Mouse (Mus musculus) B cell, adult 2 months (primary cell): ENCODE results near the gene Rxra.

Source experiments
- DNase-seq, 2 experiments: peaks; one replicate each; pipeline ENCODE4 v3.0.0; 2022

Gene Rxra

DNA sequence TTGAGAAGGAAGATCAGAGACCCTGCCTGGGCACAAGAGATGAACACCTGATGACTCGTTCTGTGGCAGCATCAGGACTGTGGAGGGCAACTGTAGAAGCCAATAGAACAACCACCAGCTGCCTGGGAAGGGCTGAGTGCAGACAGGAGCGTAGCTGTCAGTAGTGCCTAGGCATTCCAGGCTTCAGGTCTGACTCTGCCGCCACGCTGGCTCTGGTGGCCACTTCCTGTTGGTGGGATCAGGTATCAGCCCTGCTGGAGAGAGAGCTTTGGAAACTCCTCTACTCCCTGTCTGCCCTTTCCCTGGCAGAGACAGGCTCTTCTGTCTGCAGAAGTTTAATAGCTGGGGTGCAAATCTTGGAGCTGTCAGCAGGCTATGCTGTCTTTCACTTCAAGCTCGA, 93.5 kb downstream of the Rxra start:
- DNase-seq: no peak

DNA sequence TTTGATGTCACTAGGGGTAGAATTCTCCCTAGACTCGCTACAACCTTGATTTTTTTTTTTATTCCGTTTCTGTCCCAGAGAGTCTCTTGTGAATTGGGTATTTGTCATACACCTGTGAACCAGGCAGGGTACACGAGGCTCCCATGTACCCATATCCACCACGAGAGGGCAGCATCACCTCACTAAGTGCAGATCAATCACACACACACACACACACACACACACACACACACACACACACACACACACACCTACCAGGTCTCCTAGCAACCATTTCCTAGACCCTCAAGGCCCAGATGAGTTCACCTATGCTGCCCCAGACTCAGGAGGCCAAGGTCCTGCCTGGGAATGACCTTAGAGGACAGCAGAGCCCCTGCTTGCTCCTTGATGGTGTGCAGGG, 94.0 kb downstream of the Rxra start:
- peak; percentile 50 to 55 for DNase-seq

- DNase-seq: peak; percentile 56 to 59
Observed at GRCm38 (mm10) chr2:27771936-27772335, 95.7 kb downstream of the Rxra start.

- DNase-seq: no peak
Observed at GRCm38 (mm10) chr2:27772841-27773388, 96.7 kb downstream of the Rxra start.

DNA sequence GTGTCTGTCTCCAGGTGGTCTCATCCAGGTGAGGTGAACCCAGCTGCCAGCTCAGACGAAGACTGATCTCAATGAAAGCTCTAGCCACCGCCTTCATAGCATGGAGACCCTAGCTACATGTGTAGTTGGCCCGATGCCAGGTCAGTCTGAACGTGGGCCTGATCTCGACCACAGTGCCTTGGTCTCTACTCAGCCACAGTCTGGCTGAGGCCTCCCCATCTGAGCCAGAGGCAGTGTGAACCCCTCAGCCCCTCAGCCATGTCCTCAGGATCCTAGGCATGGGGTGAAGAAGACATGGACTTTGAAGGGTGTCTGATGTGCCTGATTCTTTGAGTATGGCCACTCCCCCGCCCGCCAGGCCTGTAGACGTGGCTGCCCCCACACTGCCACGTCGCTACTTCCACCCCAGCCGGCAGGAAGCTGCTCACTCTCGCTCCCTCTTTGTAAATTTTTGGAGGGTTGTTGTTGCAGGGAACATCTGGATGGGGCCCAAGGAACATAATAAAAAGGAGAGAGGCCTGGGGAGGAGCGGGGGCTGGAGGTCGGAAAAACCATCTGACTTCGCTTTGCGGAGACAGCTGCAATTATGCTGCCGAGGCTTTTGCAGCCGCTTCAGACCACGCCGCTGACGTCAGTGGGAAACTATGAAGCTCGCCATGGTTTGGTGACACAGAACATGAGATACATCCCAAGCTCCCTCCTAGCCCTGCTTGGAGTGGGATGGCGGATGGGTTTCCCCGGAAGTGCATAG, 97.9 kb downstream of the Rxra start:
- DNase-seq: no peak

- DNase-seq: no peak
Observed at GRCm38 (mm10) chr2:27775006-27775405, 98.8 kb downstream of the Rxra start.

DNA sequence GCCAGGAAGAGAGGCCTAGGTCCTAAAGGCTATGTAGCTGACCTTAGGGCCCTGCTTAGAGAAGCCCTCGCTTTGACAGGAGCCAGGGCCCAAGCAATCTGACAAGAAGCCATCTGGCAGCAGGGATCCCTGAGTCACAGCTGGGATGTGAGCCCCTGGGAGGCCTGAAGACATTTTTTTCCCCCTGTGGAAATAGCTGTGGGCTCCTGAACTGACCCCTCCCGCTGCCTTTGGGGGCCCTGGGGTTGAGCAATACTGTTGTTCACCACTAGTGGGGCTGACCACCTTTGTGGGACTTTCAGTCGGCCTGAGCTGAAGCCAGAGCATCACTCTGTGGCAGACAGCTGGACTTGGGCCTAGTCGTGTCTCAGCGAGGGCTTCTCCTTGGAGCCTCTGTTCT, 99.4 kb downstream of the Rxra start:
- DNase-seq: no peak

DNA sequence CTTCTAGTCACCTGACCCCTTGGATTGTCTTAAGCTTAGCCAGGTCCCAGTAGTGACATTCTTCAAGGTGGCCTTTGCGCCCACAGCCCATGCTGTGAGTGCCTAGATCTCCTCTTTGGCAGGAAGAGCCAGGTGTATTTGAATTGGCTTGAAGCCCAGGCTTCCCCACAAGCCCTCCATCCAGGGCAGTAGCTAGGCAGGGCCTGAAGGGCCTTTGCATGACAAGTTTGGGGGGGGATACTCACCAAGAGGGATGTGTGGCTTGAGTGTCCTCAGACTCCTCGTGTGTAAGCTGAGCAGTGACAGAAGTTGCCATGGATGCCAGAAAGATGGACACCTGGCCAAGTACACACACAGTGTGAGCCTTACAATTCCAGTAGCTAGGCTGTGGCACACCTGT, 101.5 kb downstream of the Rxra start:
- no peak for DNase-seq

- no peak for DNase-seq
Observed at GRCm38 (mm10) chr2:27778289-27778688, 102.0 kb downstream of the Rxra start.

GRCm38 (mm10) chr2:27779291-27779866, 103.1 kb downstream of the Rxra start:
- DNase-seq: no peak

DNA sequence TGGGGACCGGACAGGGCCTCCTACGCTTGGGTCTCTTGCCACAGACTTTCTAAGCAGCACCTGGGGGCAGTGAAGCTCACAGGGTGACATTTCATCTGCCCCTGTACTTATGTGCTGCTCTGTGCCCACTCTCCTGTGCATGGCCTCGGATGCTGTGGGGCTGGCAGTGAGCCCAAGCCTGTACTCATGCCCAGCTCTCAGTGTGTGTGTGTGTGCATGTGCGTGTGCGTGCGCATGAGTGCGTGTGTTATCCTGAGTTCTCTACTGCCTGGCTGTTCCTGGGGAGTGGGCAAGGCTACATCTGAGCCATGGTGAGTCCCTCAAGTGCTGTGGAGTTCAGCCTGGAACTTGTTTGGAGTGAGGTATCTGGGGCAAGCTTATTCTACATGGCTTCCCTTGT, 103.9 kb downstream of the Rxra start:
- no peak for DNase-seq

- no peak for DNase-seq
Observed at GRCm38 (mm10) chr2:27785363-27785762, 109.1 kb downstream of the Rxra start.

GRCm38 (mm10) chr2:27785973-27786417, 109.8 kb downstream of the Rxra start:
- DNase-seq: no peak

DNA sequence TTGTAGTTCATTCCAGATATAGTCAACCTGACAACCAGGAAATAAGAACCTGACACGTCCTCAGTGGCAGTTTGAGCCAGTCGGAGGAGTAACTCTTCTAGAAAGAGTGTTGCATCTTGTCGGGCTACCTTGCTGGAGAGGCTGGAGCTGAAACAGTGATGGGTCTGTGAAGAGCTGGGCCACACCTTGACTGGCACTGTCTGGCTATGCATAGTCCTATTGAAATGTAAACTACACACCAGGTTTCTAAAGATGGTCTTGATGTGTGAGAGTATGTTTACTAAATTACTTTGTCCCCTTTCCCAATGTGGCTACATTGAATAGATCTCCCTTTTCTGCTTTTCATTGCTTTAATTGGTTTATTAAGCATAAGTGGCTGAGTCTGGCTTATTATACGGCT, 115.3 kb downstream of the Rxra start:
- no peak for DNase-seq

GRCm38 (mm10) chr2:27799018-27799417, 122.8 kb downstream of the Rxra start:
- no peak for DNase-seq

DNA sequence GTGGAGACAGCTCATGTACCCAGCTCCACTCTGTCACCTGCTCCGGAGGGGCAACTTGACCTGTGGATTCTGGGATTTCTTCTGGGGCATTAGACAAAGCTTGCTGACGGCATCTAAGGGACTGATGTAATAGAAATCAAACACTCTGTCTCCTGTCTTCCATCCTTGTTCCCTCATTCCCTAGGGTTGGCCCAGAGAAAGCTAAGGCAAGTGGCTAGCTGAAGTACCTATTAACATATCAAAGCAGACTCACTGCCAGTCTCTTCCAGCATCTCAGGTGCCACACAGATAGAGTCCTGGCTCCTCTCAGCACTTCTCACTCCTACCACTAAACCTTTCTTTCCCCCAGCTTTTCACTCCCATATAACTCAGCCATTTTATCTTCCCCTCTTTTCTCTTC, 124.8 kb downstream of the Rxra start:
- no peak for DNase-seq

DNA sequence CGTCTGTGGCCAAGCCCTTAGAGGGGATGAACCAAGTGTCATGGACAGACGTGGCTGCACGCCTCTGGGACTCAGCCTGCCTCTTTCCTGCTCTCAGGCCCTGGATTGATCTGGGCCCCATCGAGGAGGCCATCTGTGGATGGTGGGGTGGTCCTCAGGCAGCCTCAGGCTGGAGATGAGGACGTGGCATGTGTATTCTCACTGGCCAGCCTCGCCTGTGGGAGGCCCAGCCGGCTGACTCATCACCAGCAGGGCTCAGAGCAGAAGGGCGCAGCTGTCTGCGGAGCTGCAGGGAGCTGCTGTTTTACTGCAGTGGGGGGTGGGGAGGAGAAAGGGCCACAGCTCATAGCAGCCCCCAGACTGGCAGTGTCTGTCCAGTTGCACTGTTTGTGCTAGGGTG, 126.3 kb downstream of the Rxra start:
- no peak for DNase-seq

- no peak for DNase-seq
Observed at GRCm38 (mm10) chr2:27806691-27807090, 130.5 kb downstream of the Rxra start.

- no peak for DNase-seq
Observed at GRCm38 (mm10) chr2:27807684-27808083, 131.4 kb downstream of the Rxra start.

DNA sequence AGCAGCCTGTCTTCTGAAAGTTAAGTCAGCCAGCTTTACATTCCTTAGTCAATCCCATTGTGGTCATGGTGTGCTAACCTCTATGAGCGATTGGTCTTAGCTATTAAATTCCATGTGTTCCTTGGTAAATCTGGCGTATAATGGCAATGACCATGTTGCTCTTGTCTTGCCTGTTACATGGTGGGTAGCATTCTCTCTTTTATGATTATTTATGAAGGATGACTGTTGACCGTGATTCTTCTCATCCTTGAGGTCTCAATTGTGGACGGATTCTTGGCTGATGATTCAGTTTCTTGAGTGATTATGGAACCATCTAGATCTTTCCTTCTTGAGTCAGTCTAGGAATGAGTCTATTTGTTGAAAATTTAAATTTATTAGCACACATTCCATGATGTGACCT, 133.7 kb downstream of the Rxra start:
- no peak for DNase-seq
